Mouse (Mus musculus) liver, postnatal 0 days (tissue): Measurements from ENCODE around the gene 3100002H09Rik. TPM values are rescaled to one million over a fixed set of nuclear protein-coding genes. Genes with fewer than 3 reads are reported as not detected.

ENCODE experiments used
- ATAC-seq: fragments of 200-750 bp; cut with Nextera tagmentation; 2 replicates; pipeline ENCODE4 v1.8.0; 2017; ENCODE audit warnings: mild to moderate bottlenecking, moderate library complexity
- DNase-seq: peaks from one replicate; pipeline ENCODE4 v3.0.0-alpha.2; 2016
- H3K27ac ChIP-seq: fragments of 300-500 bp; sonication (generic); 2 replicates; pipeline ENCODE4 v1.5.1; 2014; ENCODE audit warnings: antibody characterized with exemption, moderate library complexity, mild to moderate bottlenecking, low read depth
- H3K27me3 ChIP-seq: fragments of 300-500 bp; sonication (generic); 2 replicates; pipeline ENCODE4 v1.6.1; 2014; ENCODE audit warnings: low read length, control low read depth, mixed read lengths; ENCODE audit not compliant: insufficient read depth
- H3K36me3 ChIP-seq: fragments of 300-500 bp; sonication (generic); replicated peaks from 2 replicates; pipeline ENCODE4 v1.6.1; 2014; ENCODE audit warnings: mild to moderate bottlenecking, control low read depth, low read length, moderate library complexity, mixed read lengths; ENCODE audit not compliant: insufficient read depth
- H3K4me1 ChIP-seq: fragments of 300-500 bp; sonication (generic); 2 replicates; pipeline ENCODE4 v1.6.1; 2014; ENCODE audit warnings: antibody characterized with exemption, mild to moderate bottlenecking, control low read depth; ENCODE audit not compliant: insufficient read depth
- H3K4me2 ChIP-seq: fragments of 300-500 bp; sonication (generic); 2 replicates; pipeline ENCODE4 v1.6.1; 2014; ENCODE audit warnings: low read depth, mild to moderate bottlenecking, low read length, moderate library complexity, mixed read lengths
- H3K4me3 ChIP-seq: fragments of 300-500 bp; sonication (generic); 2 replicates; pipeline ENCODE4 v1.5.1; 2014; ENCODE audit warnings: low read depth, low read length
- H3K9ac ChIP-seq: fragments of 300-500 bp; sonication (generic); replicated peaks from 2 replicates; pipeline ENCODE4 v1.6.1; 2014; ENCODE audit warnings: mild to moderate bottlenecking, moderate library complexity
- H3K9me3 ChIP-seq: fragments of 300-500 bp; sonication (generic); 2 replicates; pipeline ENCODE4 v1.6.1; 2016; ENCODE audit warnings: mild to moderate bottlenecking, control low read depth, low read length, mixed read lengths
- CTCF ChIP-seq: sonication (generic); IDR thresholded peaks from 2 replicates; pipeline ENCODE4 v1.5.1; 2016; ENCODE audit warnings: antibody characterized with exemption, low read depth
- EP300 ChIP-seq: IDR thresholded peaks from 2 replicates; pipeline ENCODE4 v1.6.1; 2016; ENCODE audit warnings: antibody characterized with exemption, low read depth, mild to moderate bottlenecking
- WGBS: fragments of 180-500 bp; shearing (Covaris S2); extraction: QIAGEN DNeasy Blood & Tissue Kit; methylation state at CpG from one replicate; pipeline ENCODE4 v1.1.7; 2014; ENCODE audit not compliant: insufficient replicate concordance; 5-methylcytosine and 5-hydroxymethylcytosine counted together
- polyA plus RNA-seq: library from polyadenylated mRNA; unstranded; fragments of >200 nt; fragmentation: Nextera tagmentation; extraction: Ambion mirVana; gene quantifications from 2 replicates; pipeline ENCODE4 v1.2.1, GENCODE M21; 2015

3100002H09Rik gene
- polyA plus RNA-seq, 1 experiment from 2014 or later = not detected

- no peak for TF ChIP-seq EP300
- no peak for TF ChIP-seq CTCF
- Histone ChIP-seq H3K36me3 (no peaks in the 10 kb centered on the region), H3K9me3 (no peaks in the 10 kb centered on the region), H3K4me1 (peaks cover 13% of the 10 kb centered on the region), H3K4me2 (peak within 1 kb of the TSS; percentile 93), H3K27ac (no peak within 1 kb of the TSS), H3K4me3 (peak within 1 kb of the TSS; percentile 54), H3K9ac (no peak within 1 kb of the TSS; the same call in 1 of the 2 replicates), H3K27me3 (peaks cover 85% of the 10 kb centered on the region)
- WGBS = 5% methylated on average over 15 of the region's 15 CpGs
- no peak for DNase-seq
- no peak for ATAC-seq
These were observed 45.9 kb upstream of the 3100002H09Rik start, which contains the start of gene Pou3f1 for GRCm38 (mm10) chr4:124656518-124656853. Pou3f1 (plus strand) TSS chr4:124656807.

GRCm38 (mm10) chr4:124652886-124653285, 42.3 kb upstream of the 3100002H09Rik start:
- H3K36me3 ChIP-seq = no peaks in the 10 kb centered on the region
- peaks cover 8% of the 10 kb centered on the region; the same call in 1 of the 2 replicates for H3K4me1 ChIP-seq
- H3K9me3 ChIP-seq = no peaks in the 10 kb centered on the region
- H3K4me2 ChIP-seq = no peak overlapping the region
- no peak overlapping the region for H3K4me3 ChIP-seq
- H3K27ac ChIP-seq = no peak overlapping the region
- peaks cover 60% of the 10 kb centered on the region for H3K27me3 ChIP-seq
- no peak overlapping the region for H3K9ac ChIP-seq
- WGBS = 16% methylated on average over 9 of the region's 9 CpGs
- ATAC-seq = no peak
- no peak for DNase-seq
- no peak for TF ChIP-seq EP300
- TF ChIP-seq CTCF = no peak

DNA sequence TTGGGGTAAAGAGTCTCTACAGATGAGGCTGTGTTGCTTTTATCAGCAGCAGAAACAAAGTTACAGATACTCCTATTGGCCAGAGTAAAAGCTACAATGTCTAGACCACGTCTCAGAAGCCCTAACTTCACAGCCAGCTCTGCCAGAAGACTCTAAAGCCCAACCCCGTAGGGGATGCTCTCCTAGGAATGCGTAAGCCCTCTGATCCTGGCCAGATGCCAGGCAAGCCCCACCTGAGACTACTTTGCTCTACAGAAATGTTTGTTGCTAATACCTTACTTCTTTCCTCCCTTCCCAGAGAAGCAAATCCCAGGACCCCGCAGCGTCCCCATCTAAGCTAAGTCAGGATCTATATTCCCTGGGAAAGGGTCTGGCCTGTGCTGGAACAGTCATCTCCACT, 37.3 kb upstream of the 3100002H09Rik start:
- H3K4me2 ChIP-seq = no peak overlapping the region
- H3K9me3 ChIP-seq = no peaks in the 10 kb centered on the region
- no peaks in the 10 kb centered on the region for H3K36me3 ChIP-seq
- no peak for DNase-seq
- ATAC-seq = no peak
- H3K4me1 ChIP-seq = peaks cover 11% of the 10 kb centered on the region; the same call in 1 of the 2 replicates
- no peak overlapping the region for H3K9ac ChIP-seq
- no peak for TF ChIP-seq CTCF
- TF ChIP-seq EP300 = no peak
- H3K27ac ChIP-seq = no peak overlapping the region
- 57% methylated on average over 5 of the region's 5 CpGs for WGBS
- H3K27me3 ChIP-seq = peaks cover 17% of the 10 kb centered on the region; the same call in 1 of the 2 replicates
- H3K4me3 ChIP-seq = no peak overlapping the region

DNA sequence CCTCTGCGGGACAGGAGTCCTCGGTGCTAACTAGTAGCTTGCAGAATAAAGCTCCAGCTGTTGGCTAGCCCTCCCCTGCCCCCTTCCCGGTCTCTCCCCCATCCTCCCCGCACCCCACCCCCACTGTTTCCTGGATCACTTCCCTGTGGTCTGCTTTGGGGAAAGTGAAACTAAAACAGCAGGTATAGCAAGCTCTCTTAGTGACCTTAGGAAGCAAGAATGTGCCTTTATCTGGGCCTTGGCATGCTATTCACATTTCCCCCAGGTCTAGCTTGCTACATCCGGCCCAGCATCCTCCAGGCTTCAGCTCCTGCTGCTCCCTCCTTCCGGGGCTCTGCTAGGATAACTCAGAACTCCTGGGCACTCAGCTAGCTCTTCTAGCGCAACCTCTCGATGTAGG, 36.0 kb upstream of the 3100002H09Rik start:
- Histone ChIP-seq H3K9me3 (no peaks in the 10 kb centered on the region), H3K4me3 (peak overlapping the region; percentile 24; the same call in 1 of the 2 replicates), H3K27me3 (peaks cover 14% of the 10 kb centered on the region; the same call in 1 of the 2 replicates), H3K4me1 (peaks cover 11% of the 10 kb centered on the region; the same call in 1 of the 2 replicates), H3K9ac (no peak overlapping the region), H3K36me3 (no peaks in the 10 kb centered on the region), H3K4me2 (peak overlapping the region; percentile 58), H3K27ac (no peak overlapping the region)
- ATAC-seq = no peak
- WGBS = 10% methylated on average over 8 of the region's 8 CpGs
- DNase-seq = no peak
- no peak for TF ChIP-seq EP300
- no peak for TF ChIP-seq CTCF

DNA sequence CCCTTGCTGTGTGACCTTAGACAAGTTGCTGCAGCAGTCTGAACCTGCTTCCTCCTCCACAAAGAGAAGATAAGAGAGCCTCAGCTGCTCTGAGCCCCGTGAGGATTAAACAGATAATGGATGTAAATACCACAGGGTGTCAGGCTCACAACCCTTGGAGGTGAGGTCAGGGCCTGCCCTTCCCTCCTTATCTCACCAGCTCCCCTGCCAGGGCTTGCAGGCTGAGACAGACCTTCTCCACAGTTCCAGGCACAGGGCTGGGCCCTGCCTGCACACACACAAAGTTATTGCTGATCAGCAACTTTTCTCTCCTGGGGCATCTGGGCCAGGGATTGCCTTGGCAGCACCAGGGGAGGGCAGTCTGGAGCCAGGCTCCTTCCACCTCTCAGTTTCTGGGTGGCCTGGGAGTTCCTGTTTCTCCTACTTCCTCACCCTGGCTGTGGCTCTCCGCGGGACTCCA, 34.4 kb upstream of the 3100002H09Rik start:
- Histone ChIP-seq H3K9me3 (no peaks in the 10 kb centered on the region), H3K4me1 (peaks cover 11% of the 10 kb centered on the region; the same call in 1 of the 2 replicates), H3K36me3 (no peaks in the 10 kb centered on the region), H3K4me3 (no peak overlapping the region), H3K9ac (no peak overlapping the region), H3K4me2 (0 out of 2 replicates have a peak overlapping the region, but pooled peaks have one; percentile 18), H3K27me3 (peaks cover 13% of the 10 kb centered on the region), H3K27ac (no peak overlapping the region)
- ATAC-seq (peak; percentile 93), DNase-seq (peak; percentile 27)
- TF ChIP-seq EP300 = no peak; the same call in 1 of the 2 replicates
- TF ChIP-seq CTCF = peak; percentile 31; the same call in 1 of the 2 replicates
- 6% methylated on average over 3 of the region's 3 CpGs for WGBS

DNA sequence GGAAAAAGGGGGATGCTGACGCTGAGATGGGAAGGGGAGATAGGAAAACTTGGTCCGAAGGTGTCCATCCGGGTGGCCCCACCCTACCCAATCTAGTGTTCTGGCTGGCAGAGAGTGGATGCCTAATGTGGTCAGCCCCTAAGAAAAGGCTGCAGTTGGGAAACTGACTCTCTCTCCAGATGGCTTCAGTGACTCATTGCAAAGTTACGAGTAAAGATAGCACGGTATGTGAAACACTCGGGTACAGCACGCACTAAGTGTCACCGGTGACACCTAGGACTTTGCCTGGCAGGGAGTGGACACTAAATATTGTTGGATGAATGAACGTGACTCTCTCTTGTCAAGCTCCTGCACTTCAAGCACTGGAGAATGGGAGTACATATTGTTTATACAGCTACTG, 33.3 kb upstream of the 3100002H09Rik start:
- no peak for DNase-seq
- no peaks in the 10 kb centered on the region for H3K9me3 ChIP-seq
- H3K27ac ChIP-seq = no peak overlapping the region
- TF ChIP-seq EP300 = no peak
- no peak for TF ChIP-seq CTCF
- H3K9ac ChIP-seq = no peak overlapping the region
- peaks cover 11% of the 10 kb centered on the region; the same call in 1 of the 2 replicates for H3K4me1 ChIP-seq
- peaks cover 17% of the 10 kb centered on the region; the same call in 1 of the 2 replicates for H3K27me3 ChIP-seq
- ATAC-seq = no peak
- no peak overlapping the region for H3K4me3 ChIP-seq
- WGBS = 89% methylated on average over 9 of the region's 9 CpGs
- no peak overlapping the region for H3K4me2 ChIP-seq
- H3K36me3 ChIP-seq = no peaks in the 10 kb centered on the region
